Mouse (Mus musculus) liver, adult 2 months (tissue): ENCODE results near the gene 6030468B19Rik. TPM values are rescaled to one million over a fixed set of nuclear protein-coding genes. Genes with fewer than 3 reads are reported as not detected.

Experiments used
- DNase-seq: peaks from one replicate; pipeline ENCODE4 v3.0.0-alpha.2; 2011; ENCODE audit warnings: low read depth, low spot score; ENCODE audit errors: extremely low read depth
- H3K27ac ChIP-seq: fragments of 200-500 bp; replicated peaks from 2 replicates; pipeline ENCODE4 v1.5.1; 2012; ENCODE audit warnings: low read depth, mild to moderate bottlenecking, control low read depth, inconsistent platforms, low read length; ENCODE audit not compliant: insufficient read depth
- H3K27me3 ChIP-seq: fragments of 200-500 bp; 2 replicates; pipeline ENCODE4 v1.6.1; 2012; ENCODE audit warnings: mild to moderate bottlenecking, moderate library complexity, low read length, inconsistent platforms; ENCODE audit not compliant: control insufficient read depth, insufficient read depth
- H3K36me3 ChIP-seq: fragments of 200-500 bp; 2 replicates; pipeline ENCODE4 v1.6.1; 2012; ENCODE audit warnings: low read length, inconsistent platforms; ENCODE audit not compliant: control insufficient read depth, insufficient read depth
- H3K4me1 ChIP-seq: fragments of 200-500 bp; 2 replicates; pipeline ENCODE4 v1.6.1; 2011; ENCODE audit warnings: low read length; ENCODE audit not compliant: control insufficient read depth, insufficient read depth
- H3K4me3 ChIP-seq: fragments of 200-500 bp; 2 replicates; pipeline ENCODE4 v1.5.1; 2011; ENCODE audit warnings: low read depth, mild to moderate bottlenecking, control low read depth, low read length, moderate library complexity; ENCODE audit not compliant: insufficient read depth
- H3K79me2 ChIP-seq: fragments of 200-500 bp; 2 replicates; pipeline ENCODE4 v1.6.1; 2012; ENCODE audit warnings: inconsistent platforms, mild to moderate bottlenecking, low read length, moderate library complexity; ENCODE audit not compliant: control insufficient read depth, insufficient read depth
- H3K9ac ChIP-seq: fragments of 200-500 bp; 2 replicates; pipeline ENCODE4 v1.6.1; 2012; ENCODE audit warnings: low read depth, mild to moderate bottlenecking, control low read depth, inconsistent platforms, low read length
- CTCF ChIP-seq: fragments of 200-500 bp; IDR thresholded peaks from 2 replicates; pipeline ENCODE4 v1.5.1; 2011; ENCODE audit warnings: low read depth, low read length, control low read depth
- POLR2A ChIP-seq: fragments of 200-500 bp; IDR thresholded peaks from 2 replicates; pipeline ENCODE4 v1.6.1; 2011; ENCODE audit warnings: low read length, control low read depth; ENCODE audit not compliant: insufficient read depth; ENCODE audit errors: extremely low read depth
- WGBS: fragments of 180-500 bp; shearing (Covaris S2); methylation state at CpG from one replicate; pipeline ENCODE4 v1.1.7; 2018; 5-methylcytosine and 5-hydroxymethylcytosine counted together
- polyA plus RNA-seq: library from polyadenylated mRNA; depleted of rRNA; stranded (reverse); fragments of >200 nt; gene quantifications from 2 replicates; pipeline ENCODE4 v1.2.3, GENCODE M21; 2012
- total RNA-seq: library from RNA; depleted of rRNA; stranded (reverse); fragments of >200 nt; gene quantifications from 2 replicates; pipeline ENCODE4 v1.2.3, GENCODE M21; 2014

6030468B19Rik gene
- total and polyA plus RNA-seq, 2 experiments = not detected

GRCm38 (mm10) chr11:117838572-117838971 lies 41.1 kb downstream of the 6030468B19Rik start:
- 90% methylated on average over 2 of the region's 2 CpGs for WGBS
- Histone ChIP-seq H3K36me3 (no peaks in the 10 kb centered on the region), H3K4me3 (no peak overlapping the region), H3K27ac (no peak overlapping the region), H3K27me3 (no peaks in the 10 kb centered on the region), H3K79me2 (no peaks in the 10 kb centered on the region), H3K9ac (no peak overlapping the region), H3K4me1 (peaks cover 13% of the 10 kb centered on the region)
- DNase-seq = no peak
- no peak for TF ChIP-seq CTCF
- no peak for TF ChIP-seq POLR2A

- Histone ChIP-seq H3K4me1 (peaks cover 9% of the 10 kb centered on the region), H3K79me2 (no peaks in the 10 kb centered on the region), H3K9ac (no peak overlapping the region), H3K27ac (no peak overlapping the region), H3K27me3 (no peaks in the 10 kb centered on the region), H3K36me3 (no peaks in the 10 kb centered on the region), H3K4me3 (no peak overlapping the region)
- 91% methylated on average over 1 of the region's 1 CpGs for WGBS
- no peak for DNase-seq
- TF ChIP-seq CTCF (no peak), POLR2A (no peak)
These were observed 41.6 kb downstream of the 6030468B19Rik start for GRCm38 (mm10) chr11:117839021-117839420.

GRCm38 (mm10) chr11:117840910-117841309 lies 43.5 kb downstream of the 6030468B19Rik start:
- no peak for DNase-seq
- H3K79me2 ChIP-seq = no peaks in the 10 kb centered on the region
- H3K36me3 ChIP-seq = no peaks in the 10 kb centered on the region
- no peak overlapping the region for H3K9ac ChIP-seq
- no peaks in the 10 kb centered on the region for H3K27me3 ChIP-seq
- no peak overlapping the region for H3K4me3 ChIP-seq
- TF ChIP-seq CTCF (no peak), POLR2A (no peak)
- WGBS = 74% methylated on average over 1 of the region's 1 CpGs
- no peak overlapping the region for H3K27ac ChIP-seq
- peaks cover 5% of the 10 kb centered on the region; the same call in 1 of the 2 replicates for H3K4me1 ChIP-seq

- Histone ChIP-seq H3K79me2 (no peaks in the 10 kb centered on the region), H3K27me3 (no peaks in the 10 kb centered on the region), H3K4me1 (peaks cover 19% of the 10 kb centered on the region), H3K9ac (no peak overlapping the region), H3K27ac (peak overlapping the region; percentile 10; the same call in 1 of the 2 replicates), H3K4me3 (no peak overlapping the region), H3K36me3 (no peaks in the 10 kb centered on the region)
- 84% methylated on average over 2 of the region's 2 CpGs for WGBS
- no peak for DNase-seq
- TF ChIP-seq CTCF = no peak
- TF ChIP-seq POLR2A = no peak
These were observed 46.0 kb downstream of the 6030468B19Rik start for GRCm38 (mm10) chr11:117843434-117843833.

- Histone ChIP-seq H3K79me2 (peaks cover 6% of the 10 kb centered on the region; the same call in 1 of the 2 replicates), H3K4me3 (no peak overlapping the region), H3K36me3 (no peaks in the 10 kb centered on the region), H3K4me1 (peaks cover 19% of the 10 kb centered on the region), H3K27me3 (no peaks in the 10 kb centered on the region), H3K27ac (peak overlapping the region; percentile 98), H3K9ac (peak overlapping the region; percentile 27)
- no peak for TF ChIP-seq CTCF
- TF ChIP-seq POLR2A = no peak
- peak; percentile 97 for DNase-seq
- 38% methylated on average over 2 of the region's 2 CpGs for WGBS
These were observed 47.5 kb downstream of the 6030468B19Rik start for GRCm38 (mm10) chr11:117844997-117845396.

GRCm38 (mm10) chr11:117845651-117846050 lies 48.2 kb downstream of the 6030468B19Rik start:
- WGBS = 25% methylated on average over 2 of the region's 2 CpGs
- H3K27ac ChIP-seq = peak overlapping the region; percentile 97
- H3K4me1 ChIP-seq = peaks cover 19% of the 10 kb centered on the region
- peaks cover 6% of the 10 kb centered on the region; the same call in 1 of the 2 replicates for H3K79me2 ChIP-seq
- DNase-seq = peak; percentile 98
- no peak overlapping the region for H3K4me3 ChIP-seq
- no peak for TF ChIP-seq CTCF
- TF ChIP-seq POLR2A = no peak
- H3K9ac ChIP-seq = no peak overlapping the region
- H3K36me3 ChIP-seq = no peaks in the 10 kb centered on the region
- no peaks in the 10 kb centered on the region for H3K27me3 ChIP-seq
